Mouse (Mus musculus): ENCODE data around the gene Mknk2.

The Mknk2 gene

DNA sequence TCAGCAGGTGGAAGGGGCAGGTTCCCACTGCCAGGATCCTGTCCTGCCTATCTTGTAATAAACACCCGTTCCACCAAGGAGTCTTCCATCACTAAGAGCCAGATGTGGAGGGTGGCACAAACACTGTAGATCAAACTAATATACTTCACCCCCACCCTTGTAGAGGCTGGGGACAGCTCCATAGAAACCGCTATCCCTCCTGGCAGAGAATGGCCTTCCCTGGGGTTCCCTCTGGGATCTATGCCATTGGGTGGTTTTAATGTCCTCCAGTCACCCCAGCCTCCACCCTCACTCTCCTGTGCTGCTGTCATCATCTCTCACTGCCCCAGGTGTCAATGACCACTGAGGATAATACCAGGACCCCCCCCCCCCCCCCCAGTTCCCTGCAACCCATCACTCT lies 7.4 kb downstream of the Mknk2 start:
- DNase-seq (ENCODE audit: extremely low read depth, low read depth, low spot score), result no peak

DNA sequence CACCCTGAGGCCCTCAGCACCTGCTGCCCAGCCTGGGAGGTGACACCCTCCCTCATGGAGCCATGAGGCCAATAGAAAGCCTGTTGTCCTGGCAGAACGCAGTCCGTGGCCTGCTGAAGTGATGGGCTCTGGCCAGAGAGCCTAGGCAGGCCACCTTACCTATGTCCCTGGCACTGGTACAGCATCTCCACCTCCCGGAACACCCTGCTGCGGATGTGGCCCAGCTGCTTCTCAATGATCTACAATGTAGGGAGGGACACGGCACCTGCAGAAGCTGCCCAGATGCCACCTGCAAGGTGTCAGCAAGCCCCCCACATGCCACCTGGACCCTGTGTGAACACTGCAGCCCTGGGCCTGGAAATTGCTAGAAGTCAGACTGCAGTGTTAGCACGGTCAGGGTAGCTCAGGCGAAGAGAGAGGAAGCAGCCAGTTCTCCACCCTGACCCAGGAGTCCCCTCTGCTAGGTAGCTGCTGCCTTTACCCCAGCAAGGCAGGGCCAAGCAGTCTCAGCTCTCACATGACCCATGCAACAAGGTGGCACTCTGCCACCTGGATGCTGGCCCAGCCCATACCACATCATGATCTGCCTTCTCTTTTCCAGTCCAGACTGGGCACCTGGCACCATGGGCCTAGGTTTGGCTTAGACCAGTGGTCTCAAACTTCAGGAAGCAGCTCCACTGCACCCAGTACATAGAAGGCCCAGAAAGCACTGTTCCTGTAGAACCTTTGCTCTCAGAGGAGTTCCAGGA lies 8.0 kb downstream of the Mknk2 start:
- no peak for DNase-seq (ENCODE audit: extremely low read depth, low read depth, low spot score)

DNA sequence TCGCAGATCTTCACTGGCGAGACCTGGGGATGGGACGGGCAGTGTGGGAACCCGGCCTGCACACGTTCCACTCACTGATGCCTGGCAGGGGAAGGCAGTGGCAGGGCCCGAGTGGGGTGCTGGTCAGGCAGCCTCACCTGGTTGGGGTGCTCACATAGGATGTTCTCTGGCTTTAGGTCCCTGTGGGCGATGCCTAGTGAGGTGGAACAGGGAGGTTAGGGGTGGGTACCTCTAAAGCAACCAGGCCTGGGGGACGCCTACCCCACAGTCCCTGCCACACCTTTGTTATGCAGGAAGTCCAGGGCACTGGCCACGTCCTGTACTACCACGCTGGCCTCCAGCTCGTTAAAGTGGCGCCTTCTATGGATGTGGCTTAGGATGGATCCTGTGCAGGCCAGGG lies 8.9 kb downstream of the Mknk2 start:
- DNase-seq (ENCODE audit: extremely low read depth, low read depth, low spot score), result no peak

DNA sequence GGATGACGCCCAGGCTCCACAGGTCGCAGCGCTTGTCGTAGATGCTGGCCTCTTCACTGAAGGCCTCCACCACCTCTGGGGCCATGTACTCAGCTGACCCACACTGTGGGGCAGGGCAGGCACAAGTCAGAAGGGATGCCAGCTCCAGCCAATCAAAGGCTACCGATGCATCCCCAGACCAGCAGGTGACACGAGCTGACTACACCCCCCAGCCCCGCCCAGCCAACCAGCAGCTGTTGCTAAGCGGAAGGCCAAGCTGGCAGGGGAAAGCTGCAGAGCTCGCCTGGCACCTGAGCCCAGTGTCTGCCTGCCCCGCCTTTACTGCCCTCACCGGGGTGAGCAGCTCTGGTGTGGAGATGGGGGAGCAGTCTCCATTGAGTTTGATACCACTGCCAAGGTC lies 9.3 kb downstream of the Mknk2 start:
- DNase-seq (ENCODE audit: extremely low read depth, low read depth, low spot score), result no peak

DNA sequence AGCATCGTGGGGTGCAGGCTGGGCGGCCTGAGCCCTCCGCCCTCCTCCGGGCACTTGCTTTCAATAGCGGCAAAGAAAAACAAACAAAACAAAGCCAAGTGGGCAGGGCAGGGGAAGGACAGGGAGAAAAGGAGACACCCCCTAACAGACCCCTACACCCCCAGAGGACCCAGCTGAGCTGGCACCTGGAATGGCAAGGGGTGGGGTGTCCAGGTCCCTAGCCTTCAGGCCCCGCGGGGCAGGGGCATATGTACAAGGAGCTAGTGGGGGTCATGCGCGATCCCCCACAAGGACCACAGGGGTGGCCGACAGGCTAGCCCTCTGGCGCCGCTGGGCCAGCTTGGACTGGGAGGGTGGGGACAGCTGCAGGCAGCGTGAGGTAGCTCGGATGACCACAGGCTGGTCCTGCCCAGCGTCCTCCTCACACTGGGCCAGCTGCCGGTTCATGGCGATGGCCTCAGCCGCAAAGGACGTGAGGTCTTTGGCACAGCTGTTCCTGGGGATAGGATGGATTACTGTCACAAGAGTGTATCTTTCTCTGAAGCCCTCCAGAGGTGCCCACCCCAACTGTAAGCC lies 11.0 kb downstream of the Mknk2 start:
- DNase-seq (ENCODE audit: extremely low read depth, low read depth, low spot score), result no peak

DNA sequence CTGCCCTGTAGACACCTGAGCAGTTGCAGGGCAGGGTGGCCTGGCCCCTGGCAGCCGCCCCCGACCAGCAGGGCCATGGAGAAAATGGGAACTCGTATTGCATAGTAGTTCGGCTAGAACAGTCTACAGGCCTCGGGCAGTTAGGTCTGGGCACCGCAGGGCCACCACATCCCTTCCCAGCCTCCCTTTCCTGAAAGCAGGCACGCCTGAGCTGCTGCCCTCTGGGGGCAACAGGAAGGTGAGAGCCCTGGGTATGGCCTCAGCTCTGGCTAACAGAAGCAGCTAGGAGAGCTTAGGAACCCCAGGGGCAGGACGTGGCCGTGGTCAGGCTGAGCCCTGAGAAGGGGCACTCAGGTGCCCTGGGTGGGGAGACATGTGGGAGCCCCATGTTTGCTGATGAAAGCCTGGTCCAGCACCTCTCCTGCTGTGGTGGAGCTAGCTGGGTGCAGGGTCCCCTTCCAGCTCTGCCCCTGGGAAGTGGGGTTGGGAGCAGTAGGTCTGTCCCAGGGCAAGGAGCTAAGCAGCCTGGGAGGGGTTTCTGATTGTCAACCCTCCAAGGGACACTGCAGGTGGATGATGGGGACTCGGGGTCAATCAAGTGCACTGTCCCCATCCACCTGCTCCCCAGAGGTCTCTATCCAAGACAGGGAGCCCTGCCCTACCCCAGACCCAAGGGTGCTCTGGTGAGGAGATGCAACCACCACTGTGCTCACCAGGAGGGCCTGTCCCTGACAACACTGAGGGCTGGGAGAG lies 11.8 kb downstream of the Mknk2 start:
- no peak for DNase-seq (ENCODE audit: extremely low read depth, low read depth, low spot score)

DNA sequence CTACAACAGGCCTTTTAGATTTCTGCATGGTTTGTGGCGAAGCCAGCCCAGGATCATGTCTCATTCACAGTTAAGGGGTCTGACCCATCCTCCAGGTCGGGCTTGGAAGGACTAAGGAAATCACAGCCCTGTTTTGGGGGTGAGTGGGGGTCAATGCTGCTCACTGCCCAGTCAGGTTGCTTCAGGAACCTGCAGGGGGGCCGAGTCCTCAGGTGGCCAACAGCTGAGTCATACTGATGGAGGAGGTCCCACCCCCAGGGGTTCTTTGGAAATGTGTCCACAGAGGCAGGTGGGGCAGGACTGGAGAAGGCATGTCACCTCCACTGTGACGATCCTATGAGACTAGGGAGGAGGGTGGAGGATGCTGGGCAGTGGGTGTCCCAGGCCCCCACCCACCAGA lies 12.5 kb downstream of the Mknk2 start:
- DNase-seq (ENCODE audit: extremely low read depth, low read depth, low spot score), result no peak

DNA sequence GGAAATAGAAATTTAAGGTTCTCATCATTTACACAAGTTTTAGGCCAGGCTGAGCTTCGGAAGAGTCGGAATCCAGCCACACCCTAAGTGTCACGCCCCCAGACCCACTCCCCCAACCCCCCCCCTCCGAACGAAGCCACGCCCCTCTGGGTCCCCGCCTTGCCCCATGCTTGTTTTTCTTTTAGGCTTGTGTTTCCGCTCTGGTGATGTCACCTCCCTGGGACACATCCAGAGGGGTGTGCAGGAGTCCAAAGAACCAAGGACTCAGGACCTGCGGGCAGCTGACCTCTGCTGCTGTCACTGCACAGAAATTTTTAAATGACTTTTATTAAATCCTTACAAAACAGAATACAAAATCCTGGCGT lies 12.9 kb downstream of the Mknk2 start:
- no peak for DNase-seq (ENCODE audit: extremely low read depth, low read depth, low spot score)

DNA sequence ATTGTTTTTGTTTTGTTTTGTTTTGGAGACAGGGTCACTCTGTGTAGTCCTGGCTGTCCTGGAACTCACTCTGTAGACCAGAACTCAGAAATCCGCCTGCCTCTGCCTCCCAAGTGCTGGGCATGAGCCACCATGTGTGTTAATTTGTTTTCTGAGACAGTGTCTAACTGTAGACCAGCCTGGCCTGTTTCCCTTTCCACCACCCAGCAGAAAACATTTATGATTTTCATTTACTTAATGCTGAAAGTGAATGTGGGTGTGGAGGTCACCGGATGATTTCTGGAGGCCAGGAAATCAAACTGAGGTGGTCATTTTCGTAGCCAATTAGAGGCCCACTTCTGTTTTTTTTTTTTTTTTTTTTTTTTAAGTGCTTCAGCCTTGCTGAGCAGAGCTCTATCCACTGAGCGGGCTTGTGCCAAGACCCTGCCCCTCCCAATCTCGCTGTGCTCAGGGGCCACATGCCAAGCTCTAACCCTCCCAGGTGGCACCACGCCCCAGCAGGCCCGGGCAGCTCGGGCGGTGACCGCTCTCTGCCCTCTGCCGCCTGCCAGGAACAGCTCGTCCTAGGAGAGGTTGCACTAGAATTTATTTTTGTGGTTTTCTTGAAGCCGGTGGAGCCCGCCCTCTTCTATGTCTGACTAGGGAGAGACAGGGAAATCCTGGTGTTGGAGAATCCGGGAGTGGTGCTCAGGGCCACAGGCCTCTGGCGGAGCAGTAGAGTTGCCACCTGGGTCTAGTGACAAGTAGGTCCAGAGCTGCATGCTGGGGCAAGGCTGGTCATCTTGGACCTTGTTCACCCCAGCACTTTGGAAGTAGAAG lies 13.5 kb downstream of the Mknk2 start:
- DNase-seq (ENCODE audit: extremely low read depth, low read depth, low spot score), result peak; percentile 78

DNA sequence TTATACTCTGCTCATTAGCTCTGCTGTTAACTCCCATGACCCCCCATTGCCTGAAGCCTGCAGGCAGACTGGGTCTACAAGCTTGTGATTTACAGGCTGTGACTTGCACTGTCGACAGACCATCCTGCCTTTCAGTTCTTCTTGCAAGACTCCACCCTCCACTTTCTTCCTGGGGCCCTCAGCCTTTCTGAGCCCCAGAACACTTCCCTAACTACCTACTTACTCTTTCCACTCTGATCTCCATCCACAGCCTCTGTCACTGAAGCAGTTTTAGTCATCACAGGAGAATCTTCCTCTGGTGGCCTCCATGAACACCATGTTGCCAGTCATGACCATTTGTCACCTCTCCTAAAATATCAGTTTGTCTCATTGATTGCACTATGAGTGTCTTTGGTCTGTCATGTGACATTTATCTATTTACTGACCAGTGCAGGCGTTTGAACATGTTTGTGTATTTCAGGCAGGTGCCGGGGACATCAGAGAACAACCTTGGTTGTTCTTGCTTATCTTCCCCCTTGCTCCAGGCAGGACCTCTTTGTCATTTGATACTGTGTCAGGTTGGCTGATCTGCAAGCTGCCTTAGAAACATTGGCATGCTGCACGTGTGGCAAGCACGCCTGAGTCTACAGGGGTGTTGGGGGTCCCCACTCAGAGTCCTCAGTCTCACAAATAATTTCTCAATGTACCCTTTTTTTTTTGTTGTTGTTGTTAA lies 14.3 kb downstream of the Mknk2 start:
- no peak for DNase-seq (ENCODE audit: extremely low read depth, low read depth, low spot score)

DNA sequence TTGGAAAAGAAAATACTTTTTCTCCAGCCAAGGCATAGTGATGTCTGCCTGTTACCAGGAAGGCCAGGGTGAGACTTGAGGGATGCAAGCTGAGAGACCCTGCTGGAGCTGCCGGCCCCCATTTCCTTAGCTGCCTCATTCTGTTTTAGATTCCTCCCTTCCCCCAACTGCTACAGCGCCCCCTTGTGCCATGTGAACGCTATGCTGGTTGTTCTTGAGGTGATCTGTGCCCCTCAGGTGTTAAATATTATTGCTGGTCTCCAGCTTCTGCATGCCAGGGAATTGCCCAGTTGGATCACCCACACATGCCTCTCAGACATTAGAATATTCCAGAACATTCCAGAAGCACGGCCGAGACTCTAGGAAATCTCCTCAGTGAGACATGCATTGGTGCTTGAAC lies 16.8 kb downstream of the Mknk2 start:
- DNase-seq (ENCODE audit: extremely low read depth, low read depth, low spot score), result no peak

DNA sequence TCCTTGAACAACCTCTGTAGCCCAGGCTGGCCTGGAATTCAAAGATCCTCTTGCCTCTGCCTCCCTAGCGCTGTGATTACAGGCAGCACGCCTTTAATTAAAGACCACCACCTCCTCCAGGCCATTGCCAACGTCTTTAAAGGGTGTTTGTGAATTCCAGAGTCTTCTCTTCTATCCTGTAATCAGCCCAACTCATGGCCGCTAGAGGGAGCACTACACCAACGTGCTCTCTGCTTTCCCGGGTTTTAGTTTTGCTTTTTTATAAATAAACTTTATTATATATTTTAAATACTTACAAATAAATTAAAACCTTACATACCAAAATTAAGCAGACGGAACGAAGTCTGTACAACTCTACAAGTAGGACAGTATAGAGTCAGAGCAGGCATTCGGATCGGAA lies 18.7 kb downstream of the Mknk2 start:
- DNase-seq (ENCODE audit: extremely low read depth, low read depth, low spot score), result no peak

DNA sequence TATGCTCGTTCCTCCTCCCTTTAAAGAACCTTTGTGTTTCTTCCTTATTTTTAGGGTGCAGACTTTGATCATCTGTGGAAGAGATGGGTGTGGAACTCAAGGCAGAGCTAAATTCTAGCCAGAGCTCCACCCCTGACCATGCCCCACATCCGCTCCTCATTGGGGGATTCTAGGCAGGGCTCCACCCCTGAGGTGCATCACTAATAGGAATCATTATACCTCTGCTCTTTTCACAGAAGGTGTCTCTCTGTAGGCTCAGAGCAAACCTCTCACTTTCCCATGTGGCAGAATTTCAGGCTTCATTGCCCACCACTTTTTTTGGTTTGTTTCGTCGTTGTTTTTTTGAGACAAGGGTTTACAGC lies 19.1 kb downstream of the Mknk2 start:
- no peak for DNase-seq (ENCODE audit: extremely low read depth, low read depth, low spot score)

DNA sequence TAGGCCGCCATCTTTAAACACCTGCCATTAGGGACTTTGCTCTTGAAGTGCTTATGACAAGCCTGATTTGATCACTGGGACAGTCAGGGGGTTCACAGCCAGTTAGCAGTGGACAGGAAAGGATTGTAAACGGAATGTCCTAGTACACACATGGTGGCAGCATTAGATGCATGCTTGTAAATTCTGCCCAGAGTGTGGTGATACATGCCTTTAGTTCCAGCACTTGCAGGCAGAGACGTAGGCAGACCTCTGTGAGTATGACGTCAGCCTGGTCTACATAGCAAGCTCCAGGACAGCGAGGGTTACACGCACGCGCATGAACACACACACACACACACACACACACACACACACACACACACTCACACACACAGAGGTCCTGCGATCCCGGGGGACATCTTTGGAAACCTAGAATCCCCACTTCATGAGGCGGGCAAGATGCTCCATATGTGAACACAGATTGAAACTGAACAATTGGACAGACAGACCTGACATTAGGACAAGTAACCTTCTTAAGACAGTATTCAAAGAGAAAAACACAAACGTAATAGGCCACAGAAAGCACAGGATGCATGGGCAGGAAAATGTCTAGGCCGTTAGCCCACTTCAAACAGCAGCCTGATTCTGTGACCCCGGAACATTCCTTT lies 19.6 kb downstream of the Mknk2 start:
- no peak for DNase-seq (ENCODE audit: extremely low read depth, low read depth, low spot score)

DNA sequence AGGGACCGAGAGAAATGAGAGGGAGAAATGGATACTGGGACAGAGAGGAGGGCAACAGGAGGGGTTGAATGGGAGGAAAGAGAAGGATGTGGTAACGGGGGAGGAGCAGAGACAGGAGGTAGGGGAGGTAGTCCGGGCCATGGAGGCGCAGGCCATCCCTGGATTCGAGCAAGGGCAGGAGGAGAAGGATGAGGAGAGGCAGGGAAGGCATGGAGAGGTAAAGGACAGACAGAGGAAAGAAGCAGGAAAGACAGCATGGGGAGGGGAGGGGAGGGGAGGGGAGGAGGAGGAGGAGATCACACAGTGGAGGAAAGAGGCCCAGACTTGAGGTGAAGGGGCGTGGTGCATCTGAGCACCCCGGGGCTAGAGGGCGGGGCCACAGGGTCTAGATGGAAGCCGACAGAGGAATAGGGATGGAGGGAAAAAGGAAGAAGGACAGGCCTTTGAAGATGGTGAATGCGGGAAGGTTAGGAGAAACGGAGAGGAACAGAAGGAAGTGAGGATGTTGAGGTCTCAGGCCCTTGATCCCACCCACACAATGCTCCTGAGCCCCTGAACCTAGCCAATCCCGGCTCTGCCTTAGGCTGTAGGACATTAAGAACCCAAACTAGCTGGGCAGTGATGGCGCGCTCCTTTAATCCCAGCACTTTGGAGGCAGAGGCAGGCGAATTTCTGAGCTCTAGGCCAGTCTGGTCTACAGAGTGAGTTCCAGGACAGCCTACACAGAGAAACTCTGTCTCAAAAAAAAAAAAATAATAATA lies 20.9 kb downstream of the Mknk2 start, which contains the start of gene Btbd2:
TSS of gene Btbd2 (minus strand) at position 209 of the 761 bp plus-strand sequence.
- DNase-seq (ENCODE audit: extremely low read depth, low read depth, low spot score), result no peak

DNA sequence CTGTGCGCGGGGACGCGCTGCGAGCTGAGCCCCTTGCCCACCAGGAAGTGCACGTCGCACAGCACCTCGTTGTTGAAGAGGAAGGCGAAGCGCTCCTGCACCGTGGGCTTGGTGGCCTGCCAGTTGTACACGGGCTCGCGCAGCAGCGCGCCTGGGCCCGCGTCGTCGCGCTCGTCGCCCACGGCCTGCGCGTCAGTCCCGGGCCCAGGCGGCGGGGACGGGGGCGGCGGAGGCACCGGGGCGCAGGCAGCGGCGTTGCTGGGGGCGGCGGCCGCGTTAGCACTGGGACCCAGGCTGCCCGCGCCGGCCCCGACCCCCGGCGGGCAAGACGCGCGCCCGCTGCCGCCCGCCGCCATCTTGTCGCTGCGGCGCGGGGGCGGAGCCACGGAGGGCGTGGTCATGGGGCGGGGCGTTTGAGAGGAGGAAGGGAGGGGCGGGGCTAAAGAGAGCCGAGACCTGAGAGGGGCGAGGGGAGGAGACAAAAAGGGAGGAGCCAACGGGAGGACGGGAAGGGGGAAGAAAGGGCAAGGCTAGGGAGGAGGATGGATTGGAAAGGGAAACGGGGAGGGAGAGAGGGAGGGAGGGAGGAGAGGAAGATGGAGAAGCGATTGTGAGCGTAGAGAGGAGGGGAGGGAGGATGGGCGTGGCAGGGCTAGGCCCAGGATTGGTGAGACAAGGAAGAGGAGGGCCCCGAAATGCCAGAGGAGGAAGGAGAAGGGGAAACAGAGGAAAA lies 21.6 kb downstream of the Mknk2 start:
- DNase-seq (ENCODE audit: extremely low read depth, low read depth, low spot score), result peak; percentile 88

DNA sequence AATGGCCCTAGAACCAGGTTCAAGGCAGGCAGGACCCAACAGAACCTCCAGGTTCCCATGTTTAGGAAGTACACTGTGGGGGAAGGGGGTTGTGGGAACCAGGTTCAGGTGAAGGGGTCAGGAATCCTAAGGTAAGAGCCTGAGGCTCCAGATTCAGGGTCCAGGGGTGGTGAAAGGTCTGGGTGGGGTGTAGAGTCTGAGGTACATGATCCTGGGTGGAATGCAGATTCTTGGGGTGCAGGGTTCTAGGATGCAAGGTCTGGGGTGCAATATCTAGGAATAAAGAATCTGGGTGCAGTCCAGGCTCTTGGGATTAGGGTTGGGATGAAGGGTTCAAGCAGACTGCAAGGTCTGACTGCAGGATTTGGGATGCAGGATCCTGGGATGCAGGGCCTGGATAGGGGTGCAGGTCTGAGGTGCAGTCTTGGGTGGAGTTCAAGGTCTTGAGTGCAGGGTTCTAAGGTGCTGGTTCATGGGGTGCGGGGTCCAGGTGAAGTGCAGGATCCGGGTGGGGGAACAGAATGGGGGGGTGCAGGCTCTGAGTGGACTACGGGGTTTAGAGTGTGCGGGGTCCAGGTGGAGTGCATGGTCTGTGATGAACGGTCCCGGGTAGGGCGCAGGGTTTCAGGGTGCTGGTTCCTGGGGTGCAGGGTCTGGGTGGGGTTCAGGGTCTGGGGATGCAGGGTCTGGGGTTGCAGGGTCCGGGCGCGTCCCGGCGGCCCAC lies 22.3 kb downstream of the Mknk2 start:
- no peak for DNase-seq (ENCODE audit: extremely low read depth, low read depth, low spot score)

DNA sequence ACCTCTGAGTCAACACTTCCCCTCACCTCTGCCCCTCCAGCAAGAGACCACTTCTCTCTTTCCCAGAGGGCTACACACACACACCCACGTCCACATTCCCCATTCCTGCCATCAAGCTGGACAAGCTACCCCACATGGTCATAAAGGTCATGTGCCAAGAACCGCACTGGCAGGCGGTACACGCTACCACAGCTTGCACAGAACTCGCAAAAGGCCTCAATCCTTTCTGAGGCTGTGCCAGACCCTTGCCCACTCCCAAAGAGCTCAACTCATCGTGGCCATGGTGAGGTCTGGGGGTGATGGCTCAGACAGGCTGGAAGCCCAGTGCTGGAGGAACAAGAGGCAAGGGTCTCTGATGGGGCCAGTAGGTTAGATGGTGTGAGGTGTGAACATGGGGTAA lies 23.0 kb downstream of the Mknk2 start:
- DNase-seq (ENCODE audit: extremely low read depth, low read depth, low spot score), result no peak

Data from fat pad, adult 2 months (tissue).